Mouse (Mus musculus) heart, postnatal 14 days (tissue): ENCODE results near the gene Itgb2. TPM values are rescaled to one million over a fixed set of nuclear protein-coding genes. Genes with fewer than 3 reads are reported as not detected.
A peak's percentile ranks its signal among the peaks of the same experiment; 100 is the strongest.

Experiments used
- DNase-seq, 2 experiments: peaks; one replicate each; pipeline ENCODE4 v3.0.0; 2021 to 2022
- intact Hi-C: fragments of 180-260 bp; cut with DNase I; formaldehyde crosslinking; loops from one replicate; pipeline ENCODE4 v1.15.1; 2025
- total RNA-seq, 2 experiments: library from RNA; stranded (reverse); gene quantifications; 2 replicates each; pipeline ENCODE4 v1.2.3; 2021

Itgb2 gene
- total RNA-seq, 2 experiments from 2014 or later = 5.4 to 9.0 TPM

GRCm38 (mm10) chr10:77581408-77582284 is 51.6 kb downstream of the Itgb2 start, which contains the start of gene Pttg1ip:
Pttg1ip (plus strand) TSS chr10:77581720.
- peak; percentile 97 to 98 for DNase-seq
- intact Hi-C loops = loop anchor here (5.0 kb wide), 1 partner anchor 41 kb away; the partner anchor contains the start of gene Ube2g2

GRCm38 (mm10) chr10:77582285-77582618 is 52.2 kb downstream of the Itgb2 start:
- DNase-seq = no peak
- intact Hi-C loops = loop anchor here (5.0 kb wide), 1 partner anchor 40 kb away; the partner anchor contains the start of gene Ube2g2

- intact Hi-C loops = loop anchor here (5.0 kb wide), 1 partner anchor 38 kb away; the partner anchor contains the start of gene Ube2g2
- peak; percentile 45 to 60 for DNase-seq
These were observed 53.9 kb downstream of the Itgb2 start for GRCm38 (mm10) chr10:77583795-77584422.

GRCm38 (mm10) chr10:77586637-77587036 is 56.6 kb downstream of the Itgb2 start:
- DNase-seq = no peak
- intact Hi-C loops = no loop called here

GRCm38 (mm10) chr10:77587091-77587775 is 57.2 kb downstream of the Itgb2 start:
- DNase-seq = no peak

GRCm38 (mm10) chr10:77588036-77588435 is 58.0 kb downstream of the Itgb2 start:
- intact Hi-C loops = no loop called here
- DNase-seq = no peak

More at GRCm38 (mm10) chr10:77587091-77587775, 57.2 kb downstream of the Itgb2 start:
- intact Hi-C loops = no loop called here

GRCm38 (mm10) chr10:77589117-77589516 is 59.1 kb downstream of the Itgb2 start:
- intact Hi-C loops = no loop called here
- no peak for DNase-seq

- DNase-seq = no peak
- intact Hi-C loops = no loop called here
These were observed 59.7 kb downstream of the Itgb2 start for GRCm38 (mm10) chr10:77589749-77590148.

- intact Hi-C loops = no loop called here
- DNase-seq = peak; percentile 48 to 65
These were observed 60.8 kb downstream of the Itgb2 start for GRCm38 (mm10) chr10:77590812-77591211.

- DNase-seq = no peak
- intact Hi-C loops = no loop called here
These were observed 61.5 kb downstream of the Itgb2 start for GRCm38 (mm10) chr10:77591546-77591945.

- DNase-seq = no peak
- intact Hi-C loops = no loop called here
These were observed 66.0 kb downstream of the Itgb2 start for GRCm38 (mm10) chr10:77596060-77596459.

GRCm38 (mm10) chr10:77603021-77603420 is 73.0 kb downstream of the Itgb2 start:
- no peak for DNase-seq
- intact Hi-C loops = no loop called here

- DNase-seq = no peak
- intact Hi-C loops = no loop called here
These were observed 74.1 kb downstream of the Itgb2 start for GRCm38 (mm10) chr10:77604111-77604510.

GRCm38 (mm10) chr10:77604958-77605357 is 74.9 kb downstream of the Itgb2 start:
- intact Hi-C loops = no loop called here
- DNase-seq = no peak

GRCm38 (mm10) chr10:77605368-77605767 is 75.3 kb downstream of the Itgb2 start:
- DNase-seq = peak in 1 of 2 experiments; percentile 40
- intact Hi-C loops = no loop called here

- DNase-seq = peak; percentile 98 to 99
- intact Hi-C loops = no loop called here
These were observed 76.1 kb downstream of the Itgb2 start, which contains the start of the genes Sumo3 and Gm49325 for GRCm38 (mm10) chr10:77605908-77606826. Sumo3 (plus strand) TSS chr10:77606097. Gm49325 (plus strand) TSS chr10:77606197.

- no peak for DNase-seq
- intact Hi-C loops = no loop called here
These were observed 76.8 kb downstream of the Itgb2 start for GRCm38 (mm10) chr10:77606855-77607254.

GRCm38 (mm10) chr10:77607441-77607840 is 77.4 kb downstream of the Itgb2 start:
- intact Hi-C loops = no loop called here
- no peak for DNase-seq

GRCm38 (mm10) chr10:77608589-77608988 is 78.5 kb downstream of the Itgb2 start:
- DNase-seq = no peak
- intact Hi-C loops = no loop called here
